Mouse (Mus musculus): ENCODE results near the gene Atp1a4.

Atp1a4 gene

DNA sequence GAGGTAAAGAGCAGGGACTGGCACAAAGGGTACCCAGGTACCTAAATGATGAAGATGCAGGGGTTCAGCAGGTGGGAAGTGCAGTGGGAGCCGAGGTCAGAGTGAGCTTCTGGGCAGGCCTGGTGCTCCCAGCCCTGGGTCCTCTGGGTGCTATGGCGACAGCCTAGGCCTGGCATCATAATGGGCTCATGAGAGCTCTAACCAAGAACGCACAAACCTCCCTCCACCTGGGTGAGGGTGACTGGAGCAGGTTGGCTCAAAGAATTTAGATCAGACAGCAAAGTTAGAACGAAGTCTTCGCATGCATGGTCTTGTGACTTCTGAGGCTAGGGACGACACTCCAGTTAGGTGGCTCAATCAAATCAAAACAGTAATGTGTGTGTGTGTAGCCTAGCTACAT lies at the start of gene Atp1a4:
Gene Atp1a4, minus strand, starts transcription at position 101 of the 400 bp plus-strand sequence.
- Histone ChIP-seq H3K4me3 (replicated peaks; ENCODE audit: low read length) (no peak within 1 kb of the TSS), H3K9me3 (ENCODE audit: low read length) (no peaks in the 10 kb centered on the region), H3K36me3 (ENCODE audit: insufficient read depth, low read length) (no peaks in the 10 kb centered on the region), H3K4me1 (replicated peaks; ENCODE audit: low read depth, low read length) (peaks cover 13% of the 10 kb centered on the region), H3K27me3 (ENCODE audit: insufficient read depth, low read length) (peaks cover 3% of the 10 kb centered on the region; the same call in 1 of the 2 replicates)
- TF ChIP-seq NANOG (IDR thresholded peaks at IDR 0.05; ENCODE audit: borderline replicate concordance, low read length): no peak
- no peak for TF ChIP-seq CTCF (conservative IDR thresholded peaks at IDR 0.05; ENCODE audit: low read length)
- no peak for TF ChIP-seq POU5F1 (IDR thresholded peaks at IDR 0.05; ENCODE audit: borderline replicate concordance, low read length)

DNA sequence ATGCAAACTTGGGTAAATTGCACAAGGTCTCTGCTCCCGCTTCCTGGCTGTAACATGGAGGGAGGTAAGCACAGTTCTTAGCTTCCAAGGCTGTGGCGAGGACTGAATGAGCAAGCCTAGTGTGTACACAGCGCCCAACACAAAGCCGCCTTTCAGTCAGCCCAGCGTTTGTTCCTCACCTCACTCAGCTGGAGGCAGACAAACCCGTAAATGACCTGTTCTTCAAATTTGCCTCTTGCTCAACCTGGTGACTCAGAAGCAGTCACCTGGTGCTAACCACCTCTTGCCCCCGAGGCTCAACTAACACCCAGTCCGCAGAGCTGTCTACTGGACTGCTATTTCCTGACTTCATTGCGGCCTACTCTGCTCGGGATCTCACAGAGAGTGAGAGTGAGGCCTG lies 49.7 kb upstream of the Atp1a4 start:
- Histone ChIP-seq H3K27me3 (ENCODE audit: insufficient read depth, low read length) (peaks cover 10% of the 10 kb centered on the region), H3K9me3 (ENCODE audit: low read length) (no peaks in the 10 kb centered on the region), H3K4me1 (replicated peaks; ENCODE audit: low read depth, low read length) (peaks cover 63% of the 10 kb centered on the region), H3K4me3 (replicated peaks; ENCODE audit: low read length) (no peak overlapping the region), H3K36me3 (ENCODE audit: insufficient read depth, low read length) (no peaks in the 10 kb centered on the region)
- TF ChIP-seq NANOG (IDR thresholded peaks at IDR 0.05; ENCODE audit: borderline replicate concordance, low read length) (no peak), POU5F1 (IDR thresholded peaks at IDR 0.05; ENCODE audit: borderline replicate concordance, low read length) (no peak), CTCF (conservative IDR thresholded peaks at IDR 0.05; ENCODE audit: low read length) (no peak)

DNA sequence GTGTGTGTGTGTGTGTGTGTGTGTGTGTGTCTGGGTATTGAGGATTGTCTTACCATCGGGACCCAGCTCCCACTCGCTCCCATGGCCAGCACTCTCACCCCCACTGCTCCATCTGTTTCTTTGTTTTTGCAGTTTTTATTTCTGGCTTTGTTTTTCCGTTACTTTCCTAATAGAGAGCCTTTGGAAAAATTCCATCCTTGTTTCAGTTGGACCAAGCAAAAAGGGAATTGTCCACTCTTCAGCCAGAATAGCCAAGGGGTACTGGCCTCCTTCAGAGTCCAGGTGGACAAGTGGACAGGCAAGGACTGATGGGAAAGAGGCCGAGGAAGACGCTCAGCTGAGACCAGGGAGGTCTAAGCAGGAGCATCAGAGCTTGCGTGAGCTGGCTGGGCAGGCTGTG lies 48.7 kb upstream of the Atp1a4 start:
- no peaks in the 10 kb centered on the region for H3K36me3 ChIP-seq (ENCODE audit: insufficient read depth, low read length)
- no peak overlapping the region for H3K4me3 ChIP-seq (replicated peaks; ENCODE audit: low read length)
- H3K9me3 ChIP-seq (ENCODE audit: low read length): no peaks in the 10 kb centered on the region
- H3K4me1 ChIP-seq (replicated peaks; ENCODE audit: low read depth, low read length): peaks cover 69% of the 10 kb centered on the region
- peaks cover 6% of the 10 kb centered on the region for H3K27me3 ChIP-seq (ENCODE audit: insufficient read depth, low read length)
- TF ChIP-seq CTCF (conservative IDR thresholded peaks at IDR 0.05; ENCODE audit: low read length) (no peak), POU5F1 (IDR thresholded peaks at IDR 0.05; ENCODE audit: borderline replicate concordance, low read length) (no peak), NANOG (IDR thresholded peaks at IDR 0.05; ENCODE audit: borderline replicate concordance, low read length) (no peak)

DNA sequence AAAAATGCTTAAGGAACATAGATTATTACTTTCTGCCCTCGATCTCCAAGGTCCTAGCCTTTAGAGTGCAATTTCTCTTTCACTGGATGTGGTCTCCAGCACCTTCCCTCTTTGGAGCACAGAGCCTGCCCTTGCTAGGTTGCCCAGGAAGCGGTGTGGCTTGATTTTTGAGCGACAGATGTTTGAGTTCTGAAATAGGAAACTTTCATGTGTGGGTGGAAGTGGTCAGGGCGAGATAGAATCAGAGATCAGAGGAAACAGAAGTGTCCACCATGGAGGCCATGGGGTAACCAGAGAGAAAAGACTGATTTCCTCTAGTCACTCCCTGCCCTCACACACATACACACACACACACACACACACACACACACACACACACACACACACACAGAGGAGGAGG lies 48.0 kb upstream of the Atp1a4 start:
- Histone ChIP-seq H3K4me3 (replicated peaks; ENCODE audit: low read length) (no peak overlapping the region), H3K4me1 (replicated peaks; ENCODE audit: low read depth, low read length) (peaks cover 68% of the 10 kb centered on the region), H3K9me3 (ENCODE audit: low read length) (no peaks in the 10 kb centered on the region), H3K27me3 (ENCODE audit: insufficient read depth, low read length) (peaks cover 6% of the 10 kb centered on the region), H3K36me3 (ENCODE audit: insufficient read depth, low read length) (no peaks in the 10 kb centered on the region)
- TF ChIP-seq CTCF (conservative IDR thresholded peaks at IDR 0.05; ENCODE audit: low read length) (no peak), POU5F1 (IDR thresholded peaks at IDR 0.05; ENCODE audit: borderline replicate concordance, low read length) (no peak), NANOG (IDR thresholded peaks at IDR 0.05; ENCODE audit: borderline replicate concordance, low read length) (no peak)

DNA sequence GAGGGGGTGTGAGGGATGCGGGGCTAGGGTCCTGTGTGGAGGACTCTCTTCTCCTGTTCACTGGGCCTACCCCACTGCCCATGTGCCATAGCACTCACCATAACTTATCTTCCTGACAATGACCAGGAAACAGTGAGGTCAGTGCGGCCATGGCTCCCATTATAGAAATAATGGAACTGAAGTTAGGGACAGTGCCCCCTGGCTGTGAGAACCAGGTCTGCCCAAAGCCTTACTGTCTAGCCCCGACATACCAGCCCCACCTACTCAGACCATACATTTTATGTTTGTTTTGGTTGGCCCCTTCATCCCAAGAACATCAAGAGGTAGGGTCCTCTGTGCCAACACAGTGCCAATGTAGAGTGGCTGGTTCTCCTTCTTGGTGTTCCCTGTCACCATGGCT lies 47.4 kb upstream of the Atp1a4 start:
- TF ChIP-seq CTCF (conservative IDR thresholded peaks at IDR 0.05; ENCODE audit: low read length) (peak; percentile 56), POU5F1 (IDR thresholded peaks at IDR 0.05; ENCODE audit: borderline replicate concordance, low read length) (no peak)
- Histone ChIP-seq H3K27me3 (ENCODE audit: insufficient read depth, low read length) (peaks cover 6% of the 10 kb centered on the region), H3K9me3 (ENCODE audit: low read length) (no peaks in the 10 kb centered on the region), H3K36me3 (ENCODE audit: insufficient read depth, low read length) (no peaks in the 10 kb centered on the region), H3K4me1 (replicated peaks; ENCODE audit: low read depth, low read length) (peaks cover 67% of the 10 kb centered on the region), H3K4me3 (replicated peaks; ENCODE audit: low read length) (no peak overlapping the region)

DNA sequence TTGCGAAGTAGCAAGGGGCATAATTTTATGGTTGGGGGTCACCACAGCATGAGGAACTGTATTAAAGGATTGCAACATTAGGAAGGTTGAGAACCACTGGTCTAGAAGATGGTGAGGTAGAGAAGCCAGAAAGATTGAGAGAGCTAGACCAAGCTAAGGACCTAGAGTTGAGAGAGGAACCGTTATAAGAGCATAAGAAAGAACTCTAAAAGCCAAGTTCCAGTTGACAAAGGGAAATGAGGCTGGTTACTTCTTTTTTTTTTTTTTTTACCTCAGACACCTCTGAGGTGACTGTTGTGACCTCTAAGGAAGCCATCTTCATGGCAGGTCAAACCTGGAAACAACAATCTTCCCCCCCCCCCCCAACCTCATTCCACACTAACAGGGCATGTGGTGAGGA lies 46.9 kb upstream of the Atp1a4 start:
- no peaks in the 10 kb centered on the region for H3K36me3 ChIP-seq (ENCODE audit: insufficient read depth, low read length)
- peaks cover 67% of the 10 kb centered on the region for H3K4me1 ChIP-seq (replicated peaks; ENCODE audit: low read depth, low read length)
- H3K27me3 ChIP-seq (ENCODE audit: insufficient read depth, low read length): peaks cover 6% of the 10 kb centered on the region
- no peak overlapping the region for H3K4me3 ChIP-seq (replicated peaks; ENCODE audit: low read length)
- TF ChIP-seq NANOG (IDR thresholded peaks at IDR 0.05; ENCODE audit: borderline replicate concordance, low read length) (no peak), CTCF (conservative IDR thresholded peaks at IDR 0.05; ENCODE audit: low read length) (no peak), POU5F1 (IDR thresholded peaks at IDR 0.05; ENCODE audit: borderline replicate concordance, low read length) (no peak)
- H3K9me3 ChIP-seq (ENCODE audit: low read length): no peaks in the 10 kb centered on the region

DNA sequence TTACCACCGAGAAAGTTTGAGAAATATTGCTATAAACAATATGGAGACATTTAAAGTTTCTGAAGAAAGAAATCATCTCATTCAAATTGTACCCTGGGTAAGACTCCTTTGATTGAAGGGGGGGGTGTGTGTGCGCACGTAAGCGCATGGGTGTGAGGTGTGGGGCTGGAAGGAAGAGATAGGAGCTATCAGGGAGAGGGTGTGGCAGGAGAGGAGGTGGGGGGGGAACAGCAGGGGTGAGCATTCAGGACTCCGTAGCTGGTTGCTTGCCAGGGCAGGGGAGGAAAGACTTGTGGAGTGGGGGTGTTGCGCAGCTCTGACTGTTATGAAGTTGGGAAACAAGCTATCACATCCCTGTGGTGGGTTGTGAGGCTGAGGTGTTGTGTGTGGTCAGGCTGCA lies 46.2 kb upstream of the Atp1a4 start:
- Histone ChIP-seq H3K36me3 (ENCODE audit: insufficient read depth, low read length) (no peaks in the 10 kb centered on the region), H3K9me3 (ENCODE audit: low read length) (no peaks in the 10 kb centered on the region), H3K27me3 (ENCODE audit: insufficient read depth, low read length) (peaks cover 8% of the 10 kb centered on the region), H3K4me3 (replicated peaks; ENCODE audit: low read length) (no peak overlapping the region), H3K4me1 (replicated peaks; ENCODE audit: low read depth, low read length) (peaks cover 67% of the 10 kb centered on the region)
- TF ChIP-seq NANOG (IDR thresholded peaks at IDR 0.05; ENCODE audit: borderline replicate concordance, low read length) (no peak), POU5F1 (IDR thresholded peaks at IDR 0.05; ENCODE audit: borderline replicate concordance, low read length) (no peak), CTCF (conservative IDR thresholded peaks at IDR 0.05; ENCODE audit: low read length) (no peak)

DNA sequence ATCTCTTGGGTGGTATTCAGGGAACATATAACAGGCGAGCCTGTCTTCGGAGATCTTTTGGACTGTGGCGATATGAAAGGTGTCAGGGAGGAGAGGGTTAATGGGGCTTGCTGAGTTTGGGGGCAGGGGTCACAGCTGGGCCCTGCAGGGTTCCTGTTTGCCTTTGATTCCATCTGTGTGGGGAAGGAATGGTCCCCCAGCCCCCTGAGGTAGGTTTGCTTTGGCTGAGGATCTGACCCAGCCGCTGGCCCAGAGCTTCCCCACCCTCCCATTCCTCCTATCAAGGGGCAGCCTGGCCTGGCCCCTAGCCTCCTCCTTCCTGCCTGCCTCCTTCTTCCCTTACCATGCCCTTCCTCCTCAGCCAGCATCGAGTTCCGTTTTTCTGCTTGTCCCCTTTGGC lies 44.6 kb upstream of the Atp1a4 start:
- peaks cover 8% of the 10 kb centered on the region for H3K27me3 ChIP-seq (ENCODE audit: insufficient read depth, low read length)
- TF ChIP-seq NANOG (IDR thresholded peaks at IDR 0.05; ENCODE audit: borderline replicate concordance, low read length) (no peak), POU5F1 (IDR thresholded peaks at IDR 0.05; ENCODE audit: borderline replicate concordance, low read length) (no peak), CTCF (conservative IDR thresholded peaks at IDR 0.05; ENCODE audit: low read length) (no peak)
- no peak overlapping the region for H3K4me3 ChIP-seq (replicated peaks; ENCODE audit: low read length)
- H3K36me3 ChIP-seq (ENCODE audit: insufficient read depth, low read length): no peaks in the 10 kb centered on the region
- no peaks in the 10 kb centered on the region for H3K9me3 ChIP-seq (ENCODE audit: low read length)
- H3K4me1 ChIP-seq (replicated peaks; ENCODE audit: low read depth, low read length): peaks cover 73% of the 10 kb centered on the region

DNA sequence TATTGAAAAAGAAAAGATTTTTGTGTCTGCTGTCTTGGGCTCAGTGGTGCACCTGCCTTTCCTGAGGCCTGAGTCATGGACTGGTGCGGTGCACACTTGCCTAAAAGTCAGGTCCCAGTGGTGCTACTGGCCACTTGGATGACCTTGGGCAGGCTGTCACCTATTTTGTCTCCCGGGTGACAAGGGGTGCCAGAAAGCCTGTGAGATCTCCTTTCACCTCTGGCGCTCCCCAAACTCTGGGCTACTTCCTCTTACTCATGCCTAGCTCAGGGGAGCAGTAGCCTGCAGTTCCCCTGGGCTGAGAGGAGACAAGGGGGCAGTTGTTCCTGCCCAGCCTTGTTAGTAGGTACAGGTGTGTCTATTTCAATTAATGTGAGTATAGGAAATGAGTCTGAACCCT lies 44.1 kb upstream of the Atp1a4 start:
- H3K27me3 ChIP-seq (ENCODE audit: insufficient read depth, low read length): peaks cover 11% of the 10 kb centered on the region
- H3K4me3 ChIP-seq (replicated peaks; ENCODE audit: low read length): peak overlapping the region; percentile 39
- peaks cover 77% of the 10 kb centered on the region for H3K4me1 ChIP-seq (replicated peaks; ENCODE audit: low read depth, low read length)
- TF ChIP-seq POU5F1 (IDR thresholded peaks at IDR 0.05; ENCODE audit: borderline replicate concordance, low read length) (no peak), CTCF (conservative IDR thresholded peaks at IDR 0.05; ENCODE audit: low read length) (no peak)
- no peaks in the 10 kb centered on the region for H3K9me3 ChIP-seq (ENCODE audit: low read length)
- no peaks in the 10 kb centered on the region for H3K36me3 ChIP-seq (ENCODE audit: insufficient read depth, low read length)
